Mouse (Mus musculus) heart, postnatal 4 days (tissue): ENCODE measurements at regions not wholly inside any gene's neighbourhood (a gene's known extent, or its start where the extent isn't known, plus 50 kb on each side); places are given as distances from the start of the nearest gene placed in this dataset.
A peak's percentile ranks its signal among the peaks of the same experiment; 100 is the strongest.

ENCODE experiments used
- DNase-seq: peaks from one replicate; pipeline ENCODE4 v3.0.0; 2021

DNA sequence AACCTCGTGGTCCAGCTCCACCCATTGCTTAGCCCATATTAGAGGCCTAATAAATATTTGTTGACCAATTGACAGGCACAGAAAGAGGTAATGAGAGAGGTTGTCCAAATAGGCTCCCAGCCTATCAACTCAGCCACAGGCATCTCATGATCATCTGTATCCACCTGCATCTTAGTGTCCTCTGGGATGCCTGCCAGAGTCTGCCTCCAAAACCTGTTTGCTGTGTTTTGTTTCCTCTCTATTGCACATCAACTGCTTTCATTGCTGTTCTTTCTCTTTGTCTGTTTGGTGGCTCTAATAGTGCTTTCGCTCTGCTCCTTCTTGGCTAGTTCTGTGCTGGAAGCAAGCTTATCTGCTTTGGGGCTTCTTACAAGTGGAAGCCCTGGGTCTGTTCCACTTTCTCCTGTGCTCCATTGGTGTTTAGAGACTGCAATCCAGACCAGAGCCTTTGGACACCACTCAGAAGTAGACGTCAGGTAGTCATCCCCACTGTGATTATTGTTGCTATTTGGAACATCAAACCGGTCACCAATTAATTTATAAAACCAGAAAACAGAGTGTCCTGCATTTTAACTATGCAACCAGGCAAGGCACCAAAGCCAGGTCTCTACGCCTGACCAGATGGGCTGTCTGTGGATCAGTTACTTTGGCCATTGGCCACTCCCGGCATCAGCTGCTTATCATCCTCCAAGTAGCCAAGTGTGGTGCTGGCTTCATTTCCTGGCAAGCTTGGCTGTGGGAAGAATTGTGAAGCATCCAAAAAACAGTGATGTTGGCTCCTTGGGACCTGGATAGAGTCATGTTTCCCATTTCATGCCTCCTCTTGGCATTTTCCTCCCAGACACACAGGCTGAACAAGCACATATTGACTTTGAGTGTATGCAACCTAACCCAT, 74.5 kb upstream of the Hs3st4 start:
- peak; percentile 4 for DNase-seq

- DNase-seq: no peak
Observed at GRCm38 (mm10) chr7:123921461-123921860, 61.2 kb upstream of the Hs3st4 start.

DNA sequence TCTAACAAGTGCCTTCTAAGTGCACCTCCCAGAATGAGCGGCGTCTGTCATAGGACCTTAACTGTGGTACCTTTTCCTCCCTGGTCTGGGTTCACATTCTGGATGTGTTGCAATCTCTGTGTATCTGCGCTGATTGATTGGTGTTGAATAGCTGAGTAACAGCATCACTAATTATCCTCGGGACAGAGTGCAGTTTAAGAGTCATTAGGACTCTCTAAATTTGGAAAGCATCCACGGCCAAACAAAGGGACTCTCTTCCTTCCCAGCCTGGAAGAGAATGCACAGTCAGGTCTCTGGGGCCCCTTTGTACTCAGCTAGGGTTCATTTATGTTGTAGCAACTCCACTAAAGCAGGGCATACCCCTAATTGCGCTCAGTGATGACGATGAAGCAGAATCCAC, 50.2 kb upstream of the Hs3st4 start:
- DNase-seq: no peak
